Mouse (Mus musculus): ENCODE measurements around the gene Rnf2. TPM values are rescaled to one million over a fixed set of nuclear protein-coding genes. Genes with fewer than 3 reads are reported as not detected.

The Rnf2 gene
- polyA plus RNA-seq, 1 experiment from 2014 or later = 112 TPM

- H3K27ac ChIP-seq (replicated peaks) = peak overlapping the region; percentile 79
- peaks cover 23% of the 10 kb centered on the region for H3K4me1 ChIP-seq (replicated peaks)
- H3K9ac ChIP-seq = peak overlapping the region; percentile 82
- under 1% methylated on average over 26 of the region's 26 CpGs for WGBS
- H3K4me2 ChIP-seq = peak overlapping the region; percentile 67
- H3K36me3 ChIP-seq = no peaks in the 10 kb centered on the region
- ATAC-seq (ENCODE audit: low read depth) = peak; percentile 70
- H3K4me3 ChIP-seq = peak overlapping the region; percentile 94
- no peaks in the 10 kb centered on the region for H3K27me3 ChIP-seq
- H3K9me3 ChIP-seq = no peaks in the 10 kb centered on the region
These were observed 72.9 kb downstream of the Rnf2 start for GRCm38 (mm10) chr1:151427888-151428262.

- Histone ChIP-seq H3K27ac (replicated peaks) (no peak overlapping the region), H3K27me3 (no peaks in the 10 kb centered on the region), H3K9me3 (no peaks in the 10 kb centered on the region), H3K36me3 (peaks cover 5% of the 10 kb centered on the region), H3K4me3 (peak overlapping the region; percentile 94), H3K9ac (peak overlapping the region; percentile 82), H3K4me2 (peak overlapping the region; percentile 67), H3K4me1 (replicated peaks) (peaks cover 23% of the 10 kb centered on the region)
- 33% methylated on average over 7 of the region's 7 CpGs for WGBS
- no peak for ATAC-seq (ENCODE audit: low read depth)
These were observed 73.7 kb downstream of the Rnf2 start for GRCm38 (mm10) chr1:151426947-151427600.

- no peak overlapping the region for H3K4me2 ChIP-seq
- H3K27ac ChIP-seq (replicated peaks) = no peak overlapping the region
- no peak overlapping the region for H3K4me3 ChIP-seq
- H3K36me3 ChIP-seq = peaks cover 29% of the 10 kb centered on the region
- ATAC-seq (ENCODE audit: low read depth) = no peak
- H3K27me3 ChIP-seq = no peaks in the 10 kb centered on the region
- H3K4me1 ChIP-seq (replicated peaks) = peaks cover 4% of the 10 kb centered on the region
- WGBS = 88% methylated on average over 3 of the region's 3 CpGs
- H3K9ac ChIP-seq = no peak overlapping the region
- H3K9me3 ChIP-seq = no peaks in the 10 kb centered on the region
These were observed 78.6 kb downstream of the Rnf2 start for GRCm38 (mm10) chr1:151422178-151422577.

- ATAC-seq (ENCODE audit: low read depth) = no peak
These were observed 90.9 kb downstream of the Rnf2 start for GRCm38 (mm10) chr1:151409827-151410226.

More at GRCm38 (mm10) chr1:151409827-151410226, 90.9 kb downstream of the Rnf2 start:
- Histone ChIP-seq H3K27ac (replicated peaks) (no peak overlapping the region), H3K4me1 (replicated peaks) (no peaks in the 10 kb centered on the region), H3K4me2 (no peak overlapping the region), H3K36me3 (peaks cover 42% of the 10 kb centered on the region), H3K27me3 (no peaks in the 10 kb centered on the region), H3K9me3 (no peaks in the 10 kb centered on the region), H3K9ac (no peak overlapping the region), H3K4me3 (no peak overlapping the region)
- WGBS = 93% methylated on average over 3 of the region's 3 CpGs

Small RNA genes lying within 50 kb of the gene (microRNA-seq; reads per million reads assigned to microRNA genes)
- gene Mir7682 = 1.0 reads per million

Other genes starting within 250 kb of the Rnf2 start
- gene Ivns1abp, start 156.5 kb downstream of the Rnf2 start, polyA plus RNA-seq (2015; fragmentation: Nextera tagmentation; extraction: Ambion mirVana) = 248 and 284 TPM in 2 replicates
- 15.5 and 20.2 TPM in 2 replicates for gene Swt1, start 72.5 kb downstream of the Rnf2 start, polyA plus RNA-seq (2015; fragmentation: Nextera tagmentation; extraction: Ambion mirVana)
- 56.2 TPM in 2 replicates for gene Trmt1l, start 72.4 kb downstream of the Rnf2 start, polyA plus RNA-seq (2015; fragmentation: Nextera tagmentation; extraction: Ambion mirVana)
- 4.1 and 5.9 TPM in 2 replicates for gene Fam129a, start 70.2 kb upstream of the Rnf2 start, polyA plus RNA-seq (2015; fragmentation: Nextera tagmentation; extraction: Ambion mirVana)